Mouse (Mus musculus) small intestine, adult 2 months (tissue): ENCODE results near the gene Cacna1c.

ENCODE experiments used
- CTCF ChIP-seq: fragments of 200-500 bp; IDR thresholded peaks from 2 replicates; pipeline ENCODE4 v1.5.1; 2012; ENCODE audit warnings: low read depth, mild to moderate bottlenecking, control low read depth, inconsistent platforms, low read length, moderate library complexity, mixed read lengths; ENCODE audit not compliant: insufficient replicate concordance, insufficient read length; ENCODE audit errors: extremely low read depth
- POLR2A ChIP-seq: fragments of 200-500 bp; IDR thresholded peaks from 2 replicates; pipeline ENCODE4 v1.6.1; 2012; ENCODE audit warnings: low read depth, mild to moderate bottlenecking, control low read depth, inconsistent platforms, low read length, moderate library complexity

GRCm38 (mm10) chr6:118791921-118792368 is 404.3 kb downstream of the Cacna1c start:
- no peak for TF ChIP-seq POLR2A
- TF ChIP-seq CTCF = no peak
